In genomic region chr6:118810834-118811233, GRCm38 (mm10) we compare ENCODE assay signal across 27 mouse cellular contexts.
DNase-seq lines count a peak whose midpoint lies in the region; ATAC-seq and TF ChIP-seq lines count a peak whose summit lies in the region.
"Had no signal": no experiment of that assay in that cellular context is flagged by ENCODE, and none has a peak within 500 bp of the region (broad histone marks: within the 10 kb centered on the region; RNA-seq: fewer than 3 reads in every experiment).

No protein-coding gene starts in this region.

- 0 out of 2 replicates have a peak, but pooled peaks have one; percentile 26 for ATAC-seq in cerebellum, adult (ENCODE audit: insufficient number of reproducible peaks, low FRiP score, low TSS enrichment)
- no peak for ATAC-seq in heart, embryonic 13.5 days (ENCODE audit: extremely low read depth, insufficient number of reproducible peaks, low FRiP score, low TSS enrichment)
- ATAC-seq in frontal cortex, adult (ENCODE audit: low TSS enrichment): no peak
- no peak for ATAC-seq in intestine, postnatal 0 days
- ATAC-seq: inflammation-experienced regulatory T-cells, adult 6 months; liver, embryonic 12.5 days; liver, postnatal 0 days; Patski had no signal

- no peak overlapping the region for H3K4me2 ChIP-seq in heart, embryonic 13.5 days
- no peak overlapping the region for H3K4me2 ChIP-seq in intestine, postnatal 0 days (replicated peaks; ENCODE audit: low read depth)
- H3K4me2 ChIP-seq: embryonic facial prominence, embryonic 12.5 days; heart, embryonic 11.5 days; hindbrain, embryonic 15.5 days; kidney, embryonic 15.5 days; liver, embryonic 12.5 days; midbrain, embryonic 11.5 days; neural tube, embryonic 13.5 days had no signal

- DNase-seq in cerebellum, adult 8-10 months: no peak
- DNase-seq in heart, adult 18-20 months: no peak
- DNase-seq in cerebellum, adult 9-11 months: peak; percentile 65
- DNase-seq: adrenal gland, postnatal 10 days; embryo, embryonic 11 days; gastrocnemius, postnatal 14 days; kidney, adult 18-20 months; kidney, postnatal 25 days; left cerebral cortex, postnatal 4 days; liver, postnatal 0 days; lung, postnatal 36 days; thymus, adult 2 months; thymus, postnatal 4 days had no signal

- no peak for TF ChIP-seq CTCF in intestine, postnatal 0 days (IDR thresholded peaks at IDR 0.05; ENCODE audit: low read depth)

- no peak overlapping the region for H3K4me3 ChIP-seq in heart, embryonic 13.5 days
- no peak overlapping the region for H3K4me3 ChIP-seq in intestine, postnatal 0 days (ENCODE audit: low read depth, low read length)
- H3K4me3 ChIP-seq: embryonic facial prominence, embryonic 12.5 days; hindbrain, embryonic 15.5 days; kidney, embryonic 15.5 days; liver, embryonic 12.5 days; neural tube, embryonic 13.5 days had no signal

- peaks cover 76% of the 10 kb centered on the region for H3K4me1 ChIP-seq in heart, embryonic 13.5 days
- H3K4me1 ChIP-seq in intestine, postnatal 0 days (replicated peaks; ENCODE audit: control insufficient read depth, insufficient read depth, low read length): no peaks in the 10 kb centered on the region
- H3K4me1 ChIP-seq: embryonic facial prominence, embryonic 12.5 days; kidney, embryonic 15.5 days had no signal

- 47% methylated on average over 1 of the region's 1 CpGs for WGBS in heart, embryonic 13.5 days
- 25% methylated on average over 1 of the region's 1 CpGs for WGBS in intestine, postnatal 0 days

- 0 out of 2 replicates have a peak overlapping the region, but pooled peaks have one; percentile 19 for H3K9ac ChIP-seq in heart, embryonic 13.5 days
- no peak overlapping the region for H3K9ac ChIP-seq in intestine, postnatal 0 days (ENCODE audit: low read depth, low read length)
- H3K9ac ChIP-seq: embryonic facial prominence, embryonic 12.5 days; hindbrain, embryonic 15.5 days; kidney, embryonic 15.5 days; liver, embryonic 12.5 days; liver, postnatal 0 days; neural tube, embryonic 13.5 days had no signal

- no peaks in the 10 kb centered on the region for H3K27me3 ChIP-seq in heart, embryonic 13.5 days (replicated peaks)
- no peaks in the 10 kb centered on the region for H3K27me3 ChIP-seq in intestine, postnatal 0 days (replicated peaks; ENCODE audit: control insufficient read depth, insufficient read depth, low read length)
- H3K27me3 ChIP-seq: embryonic facial prominence, embryonic 12.5 days; hindbrain, embryonic 15.5 days; neural tube, embryonic 13.5 days; Patski had no signal

- peaks cover 7% of the 10 kb centered on the region; the same call in 1 of the 2 replicates for H3K36me3 ChIP-seq in heart, embryonic 13.5 days
- H3K36me3 ChIP-seq in intestine, postnatal 0 days (ENCODE audit: control insufficient read depth, insufficient read depth): no peaks in the 10 kb centered on the region
- H3K36me3 ChIP-seq: embryonic facial prominence, embryonic 12.5 days; G1E; hindbrain, embryonic 15.5 days; kidney, embryonic 15.5 days; liver, embryonic 12.5 days; neural tube, embryonic 13.5 days had no signal

- H3K27ac ChIP-seq in heart, embryonic 13.5 days (replicated peaks): no peak overlapping the region
- H3K27ac ChIP-seq in intestine, postnatal 0 days (ENCODE audit: low read depth, low read length): no peak overlapping the region
- H3K27ac ChIP-seq: embryonic facial prominence, embryonic 12.5 days; hindbrain, embryonic 15.5 days; kidney, embryonic 15.5 days; liver, embryonic 12.5 days; neural tube, embryonic 13.5 days had no signal

- H3K9me3 ChIP-seq in heart, embryonic 13.5 days: no peaks in the 10 kb centered on the region
- H3K9me3 ChIP-seq in intestine, postnatal 0 days (ENCODE audit: control insufficient read depth): no peaks in the 10 kb centered on the region
- H3K9me3 ChIP-seq: embryonic facial prominence, embryonic 12.5 days; hindbrain, embryonic 15.5 days; kidney, embryonic 15.5 days; liver, embryonic 12.5 days; neural tube, embryonic 13.5 days had no signal
